Mouse (Mus musculus) left cerebral cortex, postnatal 25 days (tissue): ENCODE measurements around the gene Grid1. TPM values are rescaled to one million over a fixed set of nuclear protein-coding genes. Genes with fewer than 3 reads are reported as not detected.

Experiments
- DNase-seq, 2 experiments: peaks; one replicate each; pipeline ENCODE4 v3.0.0; 2022; ENCODE audit warnings: low spot score in 2 of 2, mixed read lengths in 1 of 2
- intact Hi-C: fragments of 180-260 bp; cut with DNase I; formaldehyde crosslinking; loops from one replicate; pipeline ENCODE4 v1.15.1; 2025
- total RNA-seq, 2 experiments: library from RNA; stranded (reverse); gene quantifications; 2 replicates each; pipeline ENCODE4 v1.2.3; 2021

Grid1 gene
- total RNA-seq: 10 to 100 TPM; 47.6 to 50.6 TPM

GRCm38 (mm10) chr14:34819919-34820652 is at the start of gene Grid1:
Gene Grid1 (plus strand): TSS chr14:34820108.
- peak; percentile 49 to 67 for DNase-seq
- intact Hi-C loops: loop anchor here (5.0 to 10.0 kb wide), 6 partner anchors 77 to 1765 kb away; no protein-coding TSS in a partner anchor

- intact Hi-C loops: no loop called here
- DNase-seq: no peak
Measured at GRCm38 (mm10) chr14:34770467-34770866, 49.4 kb upstream of the Grid1 start.

GRCm38 (mm10) chr14:34771601-34772000 is 48.3 kb upstream of the Grid1 start:
- intact Hi-C loops: no loop called here
- DNase-seq: no peak

DNA sequence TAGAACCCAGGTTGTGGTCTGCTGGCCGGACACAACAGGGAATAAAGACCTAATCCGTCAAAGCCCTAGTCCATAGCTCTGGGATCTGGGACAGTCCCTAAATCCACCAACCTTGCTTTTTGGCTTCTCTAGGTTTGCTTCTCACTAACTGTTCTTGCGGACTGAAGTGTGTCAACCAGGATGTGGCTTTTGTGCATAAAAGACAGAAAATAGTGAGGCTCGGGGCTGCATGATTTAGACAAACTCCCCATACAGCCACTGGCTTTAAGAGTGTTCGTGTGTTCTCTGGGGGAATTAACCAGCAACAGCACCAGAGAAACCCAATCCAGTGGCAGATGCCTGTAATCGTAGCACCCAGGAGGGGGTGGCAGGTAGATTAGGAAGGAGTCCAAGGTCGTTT is 47.8 kb upstream of the Grid1 start:
- intact Hi-C loops: no loop called here
- no peak for DNase-seq

GRCm38 (mm10) chr14:34773681-34774080 is 46.2 kb upstream of the Grid1 start:
- intact Hi-C loops: no loop called here
- DNase-seq: no peak

DNA sequence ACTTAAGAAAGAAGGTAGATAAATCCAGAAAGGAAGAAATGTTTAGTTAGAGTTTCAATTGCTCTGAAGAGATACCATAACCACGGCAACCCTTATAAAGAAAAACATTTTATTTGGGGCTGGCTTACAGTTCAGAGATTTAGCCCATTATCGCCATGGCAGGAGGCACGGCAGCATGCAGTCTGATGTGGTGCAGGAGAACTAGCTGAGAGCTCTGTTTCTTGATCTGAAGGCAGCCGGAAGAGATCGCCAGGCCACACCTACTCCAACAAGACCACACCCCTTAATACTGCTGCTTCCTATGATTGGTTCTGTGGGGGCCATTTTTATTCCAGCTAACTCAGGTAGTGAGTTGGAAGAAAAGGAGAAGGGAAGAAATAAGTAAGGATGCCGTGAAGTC is 45.7 kb upstream of the Grid1 start:
- intact Hi-C loops: no loop called here
- DNase-seq: no peak

DNA sequence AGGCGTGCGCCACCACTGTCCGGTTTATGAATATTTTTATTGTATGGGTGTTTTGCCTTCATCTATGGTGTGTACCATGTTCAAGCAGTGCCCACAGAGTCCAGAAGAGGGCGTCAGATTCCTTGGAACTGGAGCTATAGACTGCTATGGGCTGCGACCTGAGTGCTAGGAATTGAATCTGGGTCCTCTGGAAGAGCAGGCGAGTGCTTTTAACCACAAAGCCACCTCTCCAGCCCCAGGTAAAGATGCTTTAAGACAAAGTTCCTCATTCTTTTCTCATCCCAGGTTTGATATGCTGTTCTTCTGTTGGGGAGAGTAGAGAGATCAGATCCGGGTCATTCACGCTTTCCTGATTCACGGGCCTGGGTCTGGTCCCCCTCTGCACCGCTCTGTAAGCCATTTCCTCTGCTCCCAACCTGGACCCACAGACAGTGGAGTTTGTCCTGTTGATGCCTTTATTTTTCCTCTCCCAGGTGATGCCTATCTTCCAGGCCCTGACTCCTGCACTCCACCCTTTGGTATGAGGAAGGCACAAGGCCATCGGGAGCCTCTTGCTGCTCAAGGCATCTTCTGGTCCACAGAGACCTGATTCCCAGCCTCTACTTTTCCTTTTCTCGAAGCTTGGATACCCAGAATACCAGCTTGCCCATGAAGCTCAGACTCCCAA is 43.1 kb upstream of the Grid1 start:
- intact Hi-C loops: loop anchor here (1.0 kb wide), 1 partner anchor 156 kb away; no protein-coding TSS in a partner anchor
- DNase-seq: no peak

DNA sequence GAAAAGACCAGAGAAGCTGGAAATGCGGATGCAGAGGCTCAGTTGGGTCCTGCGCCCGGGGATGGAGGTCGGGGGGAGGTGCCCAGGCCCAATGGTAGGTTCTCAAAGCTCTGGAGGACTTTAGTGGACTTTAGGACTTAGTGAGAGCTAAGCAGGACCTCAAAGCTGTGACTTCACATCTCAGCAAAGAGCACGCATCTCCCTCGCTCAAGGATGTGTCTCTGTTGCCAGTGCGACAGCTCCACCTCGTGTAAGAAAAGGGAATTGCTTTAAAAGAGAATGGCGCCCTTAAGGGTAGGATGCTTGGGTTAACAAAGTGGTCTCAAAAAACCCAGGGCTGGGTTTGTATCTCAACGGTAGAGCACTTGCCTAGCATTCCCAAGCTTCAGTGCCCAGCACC is 42.1 kb upstream of the Grid1 start:
- peak; percentile 45 to 62 for DNase-seq
- intact Hi-C loops: loop anchor here (1.0 to 2.0 kb wide), 2 partner anchors 157 to 161 kb away; no protein-coding TSS in a partner anchor

DNA sequence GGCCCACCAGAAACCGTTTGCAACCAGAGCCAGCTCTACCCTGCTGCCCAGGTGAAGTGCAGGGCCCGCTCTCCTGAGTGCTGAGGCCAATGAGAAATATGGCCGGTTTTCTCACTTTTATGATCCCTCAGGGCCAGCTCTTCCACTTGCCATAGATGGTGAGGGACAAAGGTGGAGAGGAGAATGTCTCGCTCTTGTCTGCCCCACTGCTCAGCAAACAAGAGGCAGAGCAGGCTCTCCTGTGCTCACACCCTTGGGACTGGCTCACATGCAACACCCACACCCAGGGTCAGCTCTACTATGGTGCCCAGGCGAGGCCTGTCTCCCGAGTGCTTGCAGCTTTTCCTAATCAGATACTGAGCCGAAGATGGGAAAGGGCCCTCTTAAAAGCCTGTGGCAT is 41.1 kb upstream of the Grid1 start:
- intact Hi-C loops: loop anchor here (2.0 kb wide), 1 partner anchor 162 kb away; no protein-coding TSS in a partner anchor
- no peak for DNase-seq

DNA sequence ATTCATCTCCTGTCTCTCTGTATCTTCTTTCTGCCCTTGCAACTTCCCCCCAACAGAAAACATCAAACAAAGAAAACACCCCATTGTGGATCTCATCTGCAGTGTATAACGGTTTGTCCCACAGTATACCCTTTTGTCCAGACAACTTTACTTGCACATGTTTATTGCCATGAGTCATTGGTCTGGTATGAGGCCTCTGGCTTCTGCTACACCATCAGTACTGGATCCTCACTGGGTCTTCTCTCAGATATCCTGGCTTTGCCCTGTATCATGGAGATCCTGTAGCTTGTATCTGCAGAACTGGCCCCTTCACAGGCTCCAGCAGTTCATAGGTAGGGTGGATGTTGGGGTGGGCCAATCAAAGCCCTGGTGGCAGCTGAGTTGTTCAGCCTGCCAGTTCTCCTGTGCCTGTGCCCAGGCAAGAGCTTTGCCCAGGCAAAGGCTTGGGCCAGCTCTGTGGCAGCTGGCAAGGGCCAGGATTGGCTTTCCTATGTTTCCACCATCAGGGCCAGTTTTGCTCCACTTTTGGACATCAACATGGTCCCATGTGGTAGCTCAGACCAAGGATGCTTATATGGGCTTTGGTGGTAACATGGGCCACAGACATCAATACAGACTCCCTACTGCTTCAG is 26.4 kb upstream of the Grid1 start:
- intact Hi-C loops: loop anchor here (1.0 kb wide), 1 partner anchor 16 kb away; no protein-coding TSS in a partner anchor
- DNase-seq: no peak

DNA sequence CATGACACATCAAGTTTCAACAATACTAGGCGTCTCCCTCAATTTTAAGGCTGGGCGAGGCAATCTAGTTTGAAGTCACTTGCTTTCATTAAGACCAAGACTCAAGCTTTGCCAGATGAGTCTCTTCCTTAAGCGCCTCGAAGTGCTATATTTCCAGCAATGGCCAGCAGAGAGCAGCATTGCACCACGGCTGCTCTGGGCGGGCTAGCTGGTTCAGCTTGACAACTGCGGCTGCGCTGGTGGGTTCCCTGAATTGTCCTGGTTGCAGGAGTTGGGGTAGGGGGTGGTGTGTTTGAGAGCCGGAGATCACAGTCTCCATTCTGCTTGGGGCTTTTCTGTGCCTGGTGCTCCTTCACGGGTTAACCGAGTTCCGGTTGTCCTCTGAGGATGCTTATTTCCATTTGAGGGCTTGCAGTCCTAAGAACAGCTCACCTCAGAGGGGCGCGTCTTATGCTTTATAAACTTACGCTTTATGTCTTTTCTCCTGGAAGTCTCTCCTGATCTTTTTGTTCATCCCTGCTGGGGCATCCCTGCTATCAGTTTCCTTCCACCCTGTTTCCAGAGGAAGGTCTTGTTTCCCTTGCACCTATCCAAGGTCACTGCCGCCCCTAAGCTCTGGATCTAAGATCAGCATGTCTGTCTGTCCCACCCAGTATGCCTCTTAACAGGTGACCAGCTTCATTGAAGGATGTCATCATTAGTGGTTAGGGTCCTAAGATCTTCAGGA is 9.0 kb upstream of the Grid1 start:
- peak; percentile 82 to 84 for DNase-seq
- intact Hi-C loops: loop anchor here (2.0 to 10.0 kb wide), 2 partner anchors 1774 to 1968 kb away; no protein-coding TSS in a partner anchor

DNA sequence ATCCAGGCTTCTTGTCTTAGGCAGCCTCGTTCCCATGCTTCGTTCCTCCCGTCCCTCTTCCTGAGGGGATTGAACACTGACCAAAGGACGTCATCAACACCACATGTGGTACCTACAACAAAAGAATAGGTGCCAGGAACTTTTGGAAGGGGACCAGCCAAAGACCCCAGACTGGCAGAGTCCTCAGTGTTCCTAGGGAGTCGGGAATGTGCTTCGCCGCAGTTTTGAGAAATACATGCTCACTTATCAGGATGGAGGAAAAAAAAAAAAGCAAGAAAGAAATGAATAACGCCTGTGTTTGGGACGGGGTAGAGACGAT is 8.5 kb upstream of the Grid1 start:
- intact Hi-C loops: loop anchor here (2.0 to 10.0 kb wide), 2 partner anchors 1773 to 1967 kb away; no protein-coding TSS in a partner anchor
- no peak for DNase-seq

DNA sequence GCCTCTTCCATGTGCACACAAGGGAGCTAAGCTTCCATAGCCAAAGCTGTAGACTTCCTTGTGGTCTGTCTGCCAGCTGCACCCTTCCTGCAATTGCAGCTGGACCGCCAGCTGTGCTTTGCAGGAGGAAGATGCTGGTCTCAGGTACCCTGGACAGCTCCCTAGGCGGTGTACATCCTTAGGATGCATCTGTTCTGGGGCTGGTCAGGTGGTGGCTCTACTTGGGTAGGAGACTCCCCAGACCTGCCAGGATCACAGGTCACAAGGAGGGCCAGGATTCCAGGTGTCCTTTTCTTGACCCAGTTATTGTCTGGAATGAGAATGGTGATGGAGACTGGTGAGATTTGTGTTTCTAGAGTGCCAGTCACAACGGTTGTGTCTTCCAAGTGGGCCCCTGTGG is 3.6 kb upstream of the Grid1 start:
- intact Hi-C loops: loop anchor here (10.0 kb wide), 1 partner anchor 1768 kb away; no protein-coding TSS in a partner anchor
- no peak for DNase-seq

GRCm38 (mm10) chr14:34818387-34818980 is 1.4 kb upstream of the Grid1 start:
- intact Hi-C loops: loop anchor here (10.0 kb wide), 1 partner anchor 1766 kb away; no protein-coding TSS in a partner anchor
- DNase-seq: peak; percentile 22 to 55

DNA sequence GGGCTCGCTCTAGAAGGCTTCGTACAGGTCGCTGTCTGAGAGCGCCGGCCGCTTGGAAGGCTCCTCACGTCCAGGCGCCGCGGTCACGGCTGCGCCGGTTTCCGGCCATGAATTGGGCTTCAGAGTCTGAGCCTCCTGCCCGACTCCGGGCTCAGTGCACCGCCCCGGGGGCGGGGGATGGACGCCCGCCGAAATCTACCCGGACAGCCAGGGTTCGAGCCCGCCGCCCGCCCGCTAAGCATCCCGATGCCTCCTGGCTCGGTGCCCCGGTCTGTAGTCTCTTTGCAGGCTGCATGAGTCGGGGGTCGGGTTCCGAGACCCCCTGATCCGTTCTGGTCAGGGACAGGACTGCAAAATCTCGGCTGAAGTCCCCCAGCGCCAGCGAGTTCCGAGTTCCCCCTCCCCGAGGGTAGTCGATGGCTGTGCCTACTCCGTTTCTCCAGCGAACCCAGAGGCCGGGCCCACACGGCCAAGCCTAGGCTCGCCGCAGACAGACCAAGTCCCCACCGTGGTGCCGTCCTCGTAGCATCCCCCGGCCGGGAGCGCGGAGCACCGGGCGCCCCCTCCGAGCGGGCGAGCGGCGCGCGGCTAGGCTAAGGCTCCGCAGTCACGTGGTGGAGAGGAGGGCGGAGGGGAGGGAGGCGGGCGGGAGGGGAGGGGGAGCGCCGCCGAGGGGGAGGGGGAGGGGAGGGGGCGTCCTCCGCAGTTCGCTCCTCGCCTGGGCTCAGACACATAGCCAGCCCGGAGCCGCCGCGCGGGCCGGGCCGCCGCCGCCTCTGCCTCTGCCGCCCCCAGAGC is 588 bp upstream of the Grid1 start:
- peak; percentile 49 to 62 for DNase-seq
- intact Hi-C loops: loop anchor here (10.0 kb wide), 1 partner anchor 1765 kb away; no protein-coding TSS in a partner anchor

DNA sequence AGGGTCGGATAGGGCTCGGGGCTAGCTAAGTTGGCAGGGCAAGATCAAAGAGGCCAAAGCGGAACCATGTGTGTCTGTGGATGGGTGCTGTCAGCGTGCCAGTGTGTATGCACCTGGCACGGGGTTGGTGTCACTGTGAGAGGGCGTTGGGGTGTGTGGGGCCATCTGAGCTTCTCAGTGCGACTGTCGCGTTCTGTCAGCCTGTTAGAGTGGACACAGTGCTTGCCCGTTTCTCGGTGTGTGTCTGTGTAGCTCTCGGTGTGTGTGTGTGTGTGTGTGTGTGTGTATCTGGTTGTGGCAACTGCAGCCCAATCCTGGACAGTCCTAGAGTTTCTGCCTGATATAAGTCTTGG is 721 bp downstream of the Grid1 start:
- intact Hi-C loops: loop anchor here (5.0 kb wide), 5 partner anchors 77 to 1392 kb away; no protein-coding TSS in a partner anchor
- peak in 1 of 2 experiments; percentile 38 for DNase-seq

GRCm38 (mm10) chr14:34821131-34821790 is 1.4 kb downstream of the Grid1 start:
- intact Hi-C loops: loop anchor here (5.0 kb wide), 5 partner anchors 76 to 1391 kb away; no protein-coding TSS in a partner anchor
- DNase-seq: peak in 1 of 2 experiments; percentile 13

DNA sequence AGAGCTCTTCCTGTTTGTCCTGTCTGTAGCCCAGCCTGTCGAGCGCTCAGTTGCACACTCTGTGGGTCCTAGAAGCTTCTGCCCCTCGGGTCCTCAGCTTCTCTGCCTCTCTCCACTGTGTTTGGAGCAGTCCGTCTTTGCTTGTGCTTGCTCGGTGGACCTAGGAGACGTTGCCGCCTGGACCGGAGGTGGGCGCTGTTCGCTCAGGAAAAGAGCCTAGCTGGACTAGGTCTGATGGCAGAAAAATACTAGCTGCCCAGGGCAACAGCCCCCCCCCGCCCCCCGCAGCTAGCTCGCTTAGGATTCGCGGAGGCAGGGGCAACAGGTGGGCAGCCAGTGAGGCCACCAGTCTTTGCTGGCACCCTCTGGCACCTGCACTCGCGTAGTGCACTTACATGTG is 3.2 kb downstream of the Grid1 start:
- intact Hi-C loops: loop anchor here (5.0 kb wide), 5 partner anchors 74 to 1389 kb away; no protein-coding TSS in a partner anchor
- peak; percentile 77 to 86 for DNase-seq
